Mouse (Mus musculus) erythroblast, embryonic 14.5 days (primary cell): ENCODE data around the gene Gnb2. TPM values are rescaled to one million over a fixed set of nuclear protein-coding genes. Genes with fewer than 3 reads are reported as not detected.

ENCODE experiments used
- H3K27me3 ChIP-seq: 2 replicates; pipeline ENCODE4 v1.6.1; 2012; ENCODE audit warnings: inconsistent platforms; ENCODE audit not compliant: control insufficient read depth
- H3K36me3 ChIP-seq: 2 replicates; pipeline ENCODE4 v1.6.1; 2012; ENCODE audit warnings: mild to moderate bottlenecking, inconsistent platforms; ENCODE audit not compliant: control insufficient read depth
- H3K4me1 ChIP-seq: 2 replicates; pipeline ENCODE4 v1.6.1; 2012; ENCODE audit warnings: inconsistent platforms; ENCODE audit not compliant: control insufficient read depth
- H3K4me3 ChIP-seq: replicated peaks from 2 replicates; pipeline ENCODE3; 2012; ENCODE audit warnings: moderate library complexity, mild to moderate bottlenecking, inconsistent platforms
- H3K9me3 ChIP-seq: 2 replicates; pipeline ENCODE4 v1.6.1; 2012; ENCODE audit warnings: low read length, inconsistent platforms, mixed read lengths; ENCODE audit not compliant: control insufficient read depth
- GATA1 ChIP-seq: IDR thresholded peaks from 2 replicates; pipeline ENCODE4 v1.6.1; 2012; ENCODE audit warnings: low read length, inconsistent platforms, mixed read lengths
- TAL1 ChIP-seq: IDR thresholded peaks from 3 replicates; pipeline ENCODE4 v1.6.1; 2012; ENCODE audit warnings: low read length, inconsistent platforms, mixed read lengths
- polyA plus RNA-seq: library from polyadenylated mRNA; stranded (reverse); fragments of >175 nt; gene quantifications from 2 replicates; pipeline ENCODE4 v1.2.3, GENCODE M21; 2012

Gene Gnb2
- polyA plus RNA-seq, 1 experiment = 59.2 TPM

GRCm38 (mm10) chr5:137545596-137545995 is 12.3 kb upstream of the Gnb2 start:
- no peak overlapping the region for H3K4me3 ChIP-seq
- H3K36me3 ChIP-seq = no peaks in the 10 kb centered on the region

GRCm38 (mm10) chr5:137544926-137545325 is 11.6 kb upstream of the Gnb2 start:
- Histone ChIP-seq H3K9me3 (no peaks in the 10 kb centered on the region), H3K4me1 (no peaks in the 10 kb centered on the region), H3K27me3 (peaks cover 15% of the 10 kb centered on the region), H3K4me3 (no peak overlapping the region), H3K36me3 (no peaks in the 10 kb centered on the region)
- no peak for TF ChIP-seq GATA1
- TF ChIP-seq TAL1 = no peak

More at GRCm38 (mm10) chr5:137545596-137545995, 12.3 kb upstream of the Gnb2 start:
- Histone ChIP-seq H3K27me3 (peaks cover 17% of the 10 kb centered on the region), H3K9me3 (no peaks in the 10 kb centered on the region), H3K4me1 (no peaks in the 10 kb centered on the region)
- no peak for TF ChIP-seq GATA1

- Histone ChIP-seq H3K4me3 (no peak overlapping the region), H3K36me3 (no peaks in the 10 kb centered on the region), H3K27me3 (peaks cover 23% of the 10 kb centered on the region), H3K9me3 (no peaks in the 10 kb centered on the region), H3K4me1 (no peaks in the 10 kb centered on the region)
- TF ChIP-seq GATA1 (no peak), TAL1 (no peak)
These were observed 8.6 kb upstream of the Gnb2 start for GRCm38 (mm10) chr5:137541768-137542540.

- Histone ChIP-seq H3K4me1 (no peaks in the 10 kb centered on the region), H3K4me3 (no peak overlapping the region), H3K27me3 (peaks cover 28% of the 10 kb centered on the region), H3K36me3 (no peaks in the 10 kb centered on the region), H3K9me3 (no peaks in the 10 kb centered on the region)
- no peak for TF ChIP-seq TAL1
- TF ChIP-seq GATA1 = no peak
These were observed 7.7 kb upstream of the Gnb2 start for GRCm38 (mm10) chr5:137540991-137541390.

GRCm38 (mm10) chr5:137539291-137539801 is 6.0 kb upstream of the Gnb2 start:
- Histone ChIP-seq H3K36me3 (no peaks in the 10 kb centered on the region), H3K9me3 (no peaks in the 10 kb centered on the region), H3K4me1 (no peaks in the 10 kb centered on the region; the same call in 1 of the 2 replicates), H3K27me3 (peaks cover 20% of the 10 kb centered on the region), H3K4me3 (no peak overlapping the region)
- no peak for TF ChIP-seq GATA1
- TF ChIP-seq TAL1 = no peak

GRCm38 (mm10) chr5:137537461-137537860 is 4.2 kb upstream of the Gnb2 start:
- peaks cover 11% of the 10 kb centered on the region for H3K4me1 ChIP-seq
- H3K4me3 ChIP-seq = no peak overlapping the region
- H3K9me3 ChIP-seq = no peaks in the 10 kb centered on the region
- no peaks in the 10 kb centered on the region for H3K36me3 ChIP-seq
- no peak for TF ChIP-seq TAL1
- TF ChIP-seq GATA1 = no peak
- peaks cover 20% of the 10 kb centered on the region for H3K27me3 ChIP-seq

GRCm38 (mm10) chr5:137535318-137535717 is 2.0 kb upstream of the Gnb2 start:
- Histone ChIP-seq H3K4me3 (no peak overlapping the region), H3K27me3 (peaks cover 20% of the 10 kb centered on the region), H3K36me3 (peaks cover 5% of the 10 kb centered on the region), H3K9me3 (no peaks in the 10 kb centered on the region), H3K4me1 (peaks cover 33% of the 10 kb centered on the region)
- no peak for TF ChIP-seq TAL1
- no peak for TF ChIP-seq GATA1

- H3K27me3 ChIP-seq = peaks cover 20% of the 10 kb centered on the region
- peaks cover 38% of the 10 kb centered on the region for H3K4me1 ChIP-seq
- TF ChIP-seq TAL1 (no peak), GATA1 (no peak)
- H3K4me3 ChIP-seq = no peak overlapping the region
- H3K36me3 ChIP-seq = peaks cover 11% of the 10 kb centered on the region
- no peaks in the 10 kb centered on the region for H3K9me3 ChIP-seq
These were observed 1.5 kb upstream of the Gnb2 start for GRCm38 (mm10) chr5:137534762-137535161.

GRCm38 (mm10) chr5:137532808-137533116 is 548 bp downstream of the Gnb2 start:
- TF ChIP-seq GATA1 (no peak), TAL1 (no peak)
- H3K36me3 ChIP-seq = peaks cover 31% of the 10 kb centered on the region
- H3K27me3 ChIP-seq = peaks cover 12% of the 10 kb centered on the region
- H3K9me3 ChIP-seq = no peaks in the 10 kb centered on the region
- peak overlapping the region; percentile 89 for H3K4me3 ChIP-seq
- peaks cover 55% of the 10 kb centered on the region for H3K4me1 ChIP-seq
